Mouse (Mus musculus): ENCODE data around the gene Tas2r123. TPM values are rescaled to one million over a fixed set of nuclear protein-coding genes. Genes with fewer than 3 reads are reported as not detected.

Gene Tas2r123
- polyA plus RNA-seq (2015; fragmentation: Nextera tagmentation; extraction: Ambion mirVana): not detected in 2 replicates

DNA sequence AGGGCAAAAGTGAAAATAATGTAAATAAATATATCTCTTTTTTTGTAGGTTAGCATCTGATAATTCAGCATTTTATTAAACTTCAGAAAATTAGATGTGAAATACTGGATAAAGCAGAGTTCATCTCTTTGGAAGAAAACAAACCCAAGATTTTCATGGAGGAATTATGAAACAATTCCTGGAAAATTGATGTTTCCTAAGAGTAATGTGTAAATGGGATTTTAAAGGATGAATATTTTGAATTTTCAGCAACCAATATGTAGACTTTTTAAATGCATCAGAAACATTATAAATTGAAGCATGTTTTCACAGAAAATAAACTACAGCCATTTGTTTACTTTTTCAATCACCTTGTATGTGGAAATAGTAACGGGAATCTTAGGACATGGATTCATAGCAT lies at the start of gene Tas2r123:
Gene Tas2r123 (plus strand): TSS at position 301 of the 400 bp plus-strand sequence.
- no peak within 1 kb of the TSS for H3K27ac ChIP-seq
- no peak within 1 kb of the TSS for H3K9ac ChIP-seq
- no peak within 1 kb of the TSS for H3K4me3 ChIP-seq (replicated peaks)
- H3K9me3 ChIP-seq (replicated peaks): no peaks in the 10 kb centered on the region
- H3K27me3 ChIP-seq: no peaks in the 10 kb centered on the region
- H3K4me2 ChIP-seq: no peak within 1 kb of the TSS
- WGBS: 78% methylated on average over 1 of the region's 1 CpGs
- H3K4me1 ChIP-seq: no peaks in the 10 kb centered on the region
- H3K36me3 ChIP-seq: no peaks in the 10 kb centered on the region
- ATAC-seq (replicated peaks; ENCODE audit: low FRiP score): no peak

DNA sequence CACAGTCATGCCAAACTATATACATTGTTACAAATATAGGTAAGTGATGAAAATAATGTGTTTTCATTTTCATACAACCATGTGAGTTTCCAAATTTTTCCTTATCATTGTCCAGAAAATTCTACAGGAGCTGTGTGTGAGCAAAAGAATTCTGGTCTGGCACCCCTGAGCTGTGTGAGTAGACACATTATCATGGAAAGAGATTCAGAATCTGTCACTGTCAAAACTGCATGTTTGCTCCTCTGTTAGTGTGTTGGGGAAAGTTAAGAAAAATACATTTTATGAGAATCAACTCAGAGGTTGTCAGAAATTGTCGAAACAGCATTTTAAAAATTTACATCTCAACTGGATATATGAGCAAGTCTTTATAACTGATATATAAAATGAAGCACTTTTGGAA lies 44.4 kb upstream of the Tas2r123 start, which contains the start of gene Tas2r117:
Gene Tas2r117 (plus strand): TSS at position 301 of the 400 bp plus-strand sequence.
- Histone ChIP-seq H3K27ac (no peak within 1 kb of the TSS), H3K9me3 (replicated peaks) (no peaks in the 10 kb centered on the region), H3K36me3 (no peaks in the 10 kb centered on the region), H3K9ac (no peak within 1 kb of the TSS), H3K4me3 (replicated peaks) (no peak within 1 kb of the TSS), H3K27me3 (no peaks in the 10 kb centered on the region), H3K4me1 (no peaks in the 10 kb centered on the region), H3K4me2 (no peak within 1 kb of the TSS)
- WGBS: 86% methylated on average over 1 of the region's 1 CpGs
- ATAC-seq (replicated peaks; ENCODE audit: low FRiP score): no peak

DNA sequence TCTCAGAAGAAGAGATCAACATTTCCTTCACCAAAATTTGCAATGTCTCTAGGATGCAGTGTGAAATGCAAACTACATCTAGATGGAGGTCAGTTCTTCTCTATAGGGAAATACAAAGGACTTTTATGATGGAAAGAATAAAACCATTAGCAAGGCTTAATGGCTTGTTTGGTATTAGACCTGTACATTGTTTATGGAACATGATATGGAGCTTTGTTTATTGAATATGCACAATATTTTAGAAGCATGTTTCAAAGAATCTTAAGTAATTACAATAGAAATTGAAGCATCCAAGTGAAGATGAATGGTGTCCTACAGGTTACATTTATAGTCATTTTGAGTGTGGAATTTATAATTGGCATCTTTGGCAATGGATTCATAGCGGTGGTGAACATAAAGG lies 8.2 kb downstream of the Tas2r123 start, which contains the start of gene Tas2r116:
Gene Tas2r116 (plus strand): TSS at position 301 of the 400 bp plus-strand sequence.
- Histone ChIP-seq H3K4me1 (no peaks in the 10 kb centered on the region), H3K4me2 (no peak within 1 kb of the TSS), H3K27ac (no peak within 1 kb of the TSS), H3K27me3 (no peaks in the 10 kb centered on the region), H3K9ac (no peak within 1 kb of the TSS), H3K36me3 (no peaks in the 10 kb centered on the region), H3K9me3 (replicated peaks) (no peaks in the 10 kb centered on the region), H3K4me3 (replicated peaks) (no peak within 1 kb of the TSS)
- ATAC-seq (replicated peaks; ENCODE audit: low FRiP score): no peak
- 86% methylated on average over 1 of the region's 1 CpGs for WGBS

DNA sequence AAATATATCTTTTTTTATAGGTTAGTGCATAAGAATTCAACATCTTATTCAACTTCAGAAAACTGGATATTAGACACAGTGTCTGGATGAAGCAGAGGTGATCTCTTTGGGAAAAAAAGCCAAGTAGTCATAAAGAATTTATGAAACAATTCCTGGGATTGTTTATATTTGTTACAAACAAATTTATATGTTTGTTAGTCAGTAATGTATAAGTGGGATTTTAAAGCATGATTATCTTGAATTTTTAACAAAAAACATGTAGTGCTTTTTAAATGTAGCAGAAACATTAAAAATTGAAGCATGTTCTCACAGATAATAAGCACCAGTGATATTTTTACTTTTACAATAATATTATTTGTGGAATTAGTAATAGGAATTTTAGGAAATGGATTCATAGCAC lies 20.8 kb downstream of the Tas2r123 start, which contains the start of gene Tas2r110:
Gene Tas2r110 (plus strand): TSS at position 301 of the 400 bp plus-strand sequence.
- H3K4me2 ChIP-seq: no peak within 1 kb of the TSS
- no peaks in the 10 kb centered on the region for H3K4me1 ChIP-seq
- no peak within 1 kb of the TSS for H3K9ac ChIP-seq
- H3K9me3 ChIP-seq (replicated peaks): no peaks in the 10 kb centered on the region
- no peak within 1 kb of the TSS for H3K27ac ChIP-seq
- no peaks in the 10 kb centered on the region for H3K27me3 ChIP-seq
- H3K4me3 ChIP-seq (replicated peaks): no peak within 1 kb of the TSS
- H3K36me3 ChIP-seq: no peaks in the 10 kb centered on the region
- no peak for ATAC-seq (replicated peaks; ENCODE audit: low FRiP score)

DNA sequence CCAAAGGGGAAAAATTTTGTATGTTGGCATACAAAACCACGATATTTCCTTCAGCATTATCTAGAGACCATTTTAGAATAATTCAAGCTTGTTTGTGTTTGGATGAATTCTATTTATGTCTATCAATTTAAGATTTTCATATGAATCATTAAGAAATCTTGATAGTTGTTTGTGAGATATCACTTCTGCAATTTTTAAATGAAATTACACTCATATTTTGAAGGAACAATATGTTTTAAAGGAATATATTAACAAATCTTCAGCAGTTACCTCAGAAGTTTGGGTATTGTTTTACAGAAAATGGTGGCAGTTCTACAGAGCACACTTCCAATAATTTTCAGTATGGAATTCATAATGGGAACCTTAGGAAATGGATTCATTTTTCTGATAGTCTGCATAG lies 45.8 kb downstream of the Tas2r123 start, which contains the start of gene Tas2r113:
Gene Tas2r113 (plus strand): TSS at position 301 of the 400 bp plus-strand sequence.
- no peaks in the 10 kb centered on the region for H3K4me1 ChIP-seq
- no peaks in the 10 kb centered on the region for H3K27me3 ChIP-seq
- no peak within 1 kb of the TSS for H3K4me3 ChIP-seq (replicated peaks)
- no peaks in the 10 kb centered on the region for H3K36me3 ChIP-seq
- H3K9me3 ChIP-seq (replicated peaks): no peaks in the 10 kb centered on the region
- ATAC-seq (replicated peaks; ENCODE audit: low FRiP score): no peak
- H3K27ac ChIP-seq: no peak within 1 kb of the TSS
- no peak within 1 kb of the TSS for H3K9ac ChIP-seq
- 80% methylated on average over 1 of the region's 1 CpGs for WGBS
- no peak within 1 kb of the TSS for H3K4me2 ChIP-seq

Other genes with a start within 250 kb of the Tas2r123 start
- gene A630073D07Rik, start 195.6 kb upstream of the Tas2r123 start, polyA plus RNA-seq (2015; fragmentation: Nextera tagmentation; extraction: Ambion mirVana): not detected in 2 replicates
- gene Tas2r120, start 190.2 kb upstream of the Tas2r123 start, polyA plus RNA-seq (2015; fragmentation: Nextera tagmentation; extraction: Ambion mirVana): not detected in 2 replicates
- not detected in 2 replicates for gene Tas2r121, start 146.1 kb upstream of the Tas2r123 start, polyA plus RNA-seq (2015; fragmentation: Nextera tagmentation; extraction: Ambion mirVana)
- gene Tas2r122, start 135.2 kb upstream of the Tas2r123 start, polyA plus RNA-seq (2015; fragmentation: Nextera tagmentation; extraction: Ambion mirVana): not detected in 2 replicates
- not detected in 2 replicates for gene Tas2r115, start 109.1 kb upstream of the Tas2r123 start, polyA plus RNA-seq (2015; fragmentation: Nextera tagmentation; extraction: Ambion mirVana)
- gene Tas2r124, start 92.4 kb upstream of the Tas2r123 start, polyA plus RNA-seq (2015; fragmentation: Nextera tagmentation; extraction: Ambion mirVana): not detected in 2 replicates
- not detected in 2 replicates for gene Tas2r102, start 85.0 kb upstream of the Tas2r123 start, polyA plus RNA-seq (2015; fragmentation: Nextera tagmentation; extraction: Ambion mirVana)
- gene Tas2r136, start 69.0 kb upstream of the Tas2r123 start, polyA plus RNA-seq (2015; fragmentation: Nextera tagmentation; extraction: Ambion mirVana): not detected in 2 replicates
- not detected in 2 replicates for gene Tas2r117, start 44.3 kb upstream of the Tas2r123 start, polyA plus RNA-seq (2015; fragmentation: Nextera tagmentation; extraction: Ambion mirVana)
- gene Tas2r116, start 8.3 kb downstream of the Tas2r123 start, polyA plus RNA-seq (2015; fragmentation: Nextera tagmentation; extraction: Ambion mirVana): not detected in 2 replicates
- gene Tas2r110, start 20.9 kb downstream of the Tas2r123 start, polyA plus RNA-seq (2015; fragmentation: Nextera tagmentation; extraction: Ambion mirVana): not detected in 2 replicates
- not detected in 2 replicates for gene Tas2r113, start 45.9 kb downstream of the Tas2r123 start, polyA plus RNA-seq (2015; fragmentation: Nextera tagmentation; extraction: Ambion mirVana)
- not detected in 2 replicates for gene Tas2r125, start 62.5 kb downstream of the Tas2r123 start, polyA plus RNA-seq (2015; fragmentation: Nextera tagmentation; extraction: Ambion mirVana)
- gene Tas2r129, start 104.0 kb downstream of the Tas2r123 start, polyA plus RNA-seq (2015; fragmentation: Nextera tagmentation; extraction: Ambion mirVana): not detected in 2 replicates
- gene Tas2r131, start 110.8 kb downstream of the Tas2r123 start, polyA plus RNA-seq (2015; fragmentation: Nextera tagmentation; extraction: Ambion mirVana): not detected in 2 replicates
- not detected in 2 replicates for gene Tas2r109, start 133.8 kb downstream of the Tas2r123 start, polyA plus RNA-seq (2015; fragmentation: Nextera tagmentation; extraction: Ambion mirVana)
- gene Tas2r103, start 190.0 kb downstream of the Tas2r123 start, polyA plus RNA-seq (2015; fragmentation: Nextera tagmentation; extraction: Ambion mirVana): not detected in 2 replicates
- gene Tas2r140, start 208.7 kb downstream of the Tas2r123 start, polyA plus RNA-seq (2015; fragmentation: Nextera tagmentation; extraction: Ambion mirVana): not detected in 2 replicates

Measured in kidney, embryonic 15.5 days (tissue).